32 mouse cellular contexts compared by ENCODE assay signal in genomic region chr4:124796141-124796540, GRCm38 (mm10).
"Had no signal": no experiment of that assay in that cellular context is flagged by ENCODE, and none has a peak within 500 bp of the region (broad histone marks: within the 10 kb centered on the region; RNA-seq: fewer than 3 reads in every experiment).

No protein-coding gene starts in this region.

- H3K27me3 ChIP-seq: heart, embryonic 12.5 days; heart, embryonic 13.5 days; heart, embryonic 15.5 days; hindbrain, embryonic 12.5 days; hindbrain, embryonic 13.5 days; hindbrain, embryonic 15.5 days; intestine, embryonic 15.5 days; kidney, embryonic 15.5 days had no signal

- H3K4me1 ChIP-seq: heart, embryonic 10.5 days; heart, embryonic 12.5 days; heart, embryonic 13.5 days; heart, embryonic 15.5 days; hindbrain, embryonic 12.5 days; hindbrain, embryonic 15.5 days; intestine, embryonic 15.5 days; kidney, embryonic 15.5 days had no signal

- H3K9me3 ChIP-seq: heart, embryonic 10.5 days; heart, embryonic 12.5 days; heart, embryonic 13.5 days; heart, embryonic 15.5 days; hindbrain, embryonic 10.5 days; hindbrain, embryonic 12.5 days; hindbrain, embryonic 13.5 days; hindbrain, embryonic 15.5 days; intestine, embryonic 15.5 days; kidney, embryonic 15.5 days had no signal

- H3K4me3 ChIP-seq: heart, embryonic 10.5 days; heart, embryonic 12.5 days; heart, embryonic 13.5 days; heart, embryonic 15.5 days; hindbrain, embryonic 10.5 days; hindbrain, embryonic 12.5 days; hindbrain, embryonic 13.5 days; hindbrain, embryonic 15.5 days; intestine, embryonic 15.5 days; kidney, embryonic 15.5 days; layer of hippocampus, adult 2 months had no signal

- ATAC-seq: hindbrain, embryonic 16.5 days; hindbrain, postnatal 0 days; inflammation-experienced regulatory T-cells, adult 6 months; intestine, embryonic 15.5 days; intestine, embryonic 16.5 days; intestine, postnatal 0 days had no signal

- DNase-seq: heart, postnatal 10 days; heart, postnatal 14 days; heart, postnatal 36 days; heart, postnatal 4 days; kidney, adult 11 months; kidney, adult 18-20 months; kidney, adult 2 months; kidney, adult 8-10 months; kidney, adult 9 months; kidney, postnatal 10 days; kidney, postnatal 14 days; kidney, postnatal 25 days; kidney, postnatal 36 days; kidney, postnatal 4 days; layer of hippocampus, adult 9-11 months; layer of hippocampus, postnatal 36 days had no signal
